Comparison of ENCODE assay signal across 7 mouse cellular contexts in genomic region chr6:50808126-50808525, GRCm38 (mm10).
A peak's percentile ranks its signal among the peaks of the same experiment; 100 is the strongest.
DNase-seq lines count a peak whose midpoint lies in the region; ATAC-seq and TF ChIP-seq lines count a peak whose summit lies in the region.

No protein-coding gene starts in this region.

- CTCF ChIA-PET in Patski (lab: Charles Lee), result interaction anchor here (0.7 to 7.9 kb wide), 19 partner anchors 8 to 367 kb away, joined by 3 to 140 read pairs (median 5); no protein-coding TSS in a partner anchor

- 13% methylated on average over 4 of the region's 4 CpGs for WGBS in heart, embryonic 11.5 days (ENCODE audit: insufficient replicate concordance)

- TF ChIP-seq CTCF in CH12.LX (conservative IDR thresholded peaks at IDR 0.05 in 1 of 2, IDR thresholded peaks at IDR 0.05 in 1 of 2; ENCODE audit: low read depth in 2 of 2, low read length in 2 of 2) (peak; percentile 77 to 97), Patski (IDR thresholded peaks at IDR 0.05) (peak; percentile 77)
- peak; percentile 76 for TF ChIP-seq CTCF in cortical plate, adult 2 months (IDR thresholded peaks at IDR 0.05; ENCODE audit: extremely low read depth, insufficient read depth, low read length)

- no peak overlapping the region for H3K9ac ChIP-seq in CH12.LX (ENCODE audit: insufficient read depth, low read depth)
- no peak overlapping the region for H3K9ac ChIP-seq in heart, embryonic 11.5 days (ENCODE audit: low read depth, low read length)

- TF ChIP-seq RAD21 in CH12.LX (IDR thresholded peaks at IDR 0.05; ENCODE audit: low read depth, low read length), result peak; percentile 95

- no peaks in the 10 kb centered on the region for H3K79me2 ChIP-seq in CH12.LX (replicated peaks; ENCODE audit: control insufficient read depth, extremely low read depth, insufficient read depth, poor library complexity, severe bottlenecking)

- no peak for TF ChIP-seq POLR2A in CH12.LX (IDR thresholded peaks at IDR 0.05; ENCODE audit: low read depth, low read length)
- TF ChIP-seq POLR2A in cortical plate, adult 2 months (IDR thresholded peaks at IDR 0.05; ENCODE audit: extremely low read depth, insufficient read depth, low read length), result no peak

- in situ Hi-C loops in CH12.LX (cut with MboI; ENCODE audit: low pct_ligation_motif_present, low pct_unique_long_range_greater_than_20kb, low sequenced_read_pairs), result loop anchor here (5.0 kb wide), 2 partner anchors 126 to 359 kb away; no protein-coding TSS in a partner anchor
- in situ Hi-C loops in Patski (cut with MboI; ENCODE audit: low pct_unique_long_range_greater_than_20kb), result loop anchor here (5.0 kb wide), 3 partner anchors 129 to 364 kb away; no protein-coding TSS in a partner anchor

- dilution Hi-C loops in CH12.LX (cut with MboI; ENCODE audit: extremely low pct_ligation_motif_present, extremely low pct_unique_long_range_greater_than_20kb, low sequenced_read_pairs), result no loop called here

- DNase-seq in CH12.LX (ENCODE audit: extremely low read depth) (peak; percentile 55), Patski (ENCODE audit: low read depth, low spot score) (no peak)
- DNase-seq in layer of hippocampus, adult 18-20 months (ENCODE audit: low spot score in 2 of 2), result peak; percentile 56 to 84
- peak; percentile 89 for DNase-seq in lung, postnatal 10 days
- DNase-seq in spleen, adult 12 weeks (ENCODE audit: low spot score), result peak; percentile 23

- no peak for TF ChIP-seq EP300 in CH12.LX (IDR thresholded peaks at IDR 0.05; ENCODE audit: low read length)

- ATAC-seq in Patski, result no peak
- ATAC-seq in heart, embryonic 11.5 days (replicated peaks; ENCODE audit: insufficient number of reproducible peaks, low FRiP score, low TSS enrichment), result no peak

- no peaks in the 10 kb centered on the region for H3K9me3 ChIP-seq in CH12.LX (replicated peaks; ENCODE audit: low read length)
- H3K9me3 ChIP-seq in heart, embryonic 11.5 days (replicated peaks; ENCODE audit: control insufficient read depth, low read length), result no peaks in the 10 kb centered on the region

- POLR2A ChIA-PET in Patski (lab: Charles Lee), result no interaction called here

- H3K27me3 ChIP-seq in CH12.LX (replicated peaks) (no peaks in the 10 kb centered on the region), Patski (peaks cover 23% of the 10 kb centered on the region)
- no peaks in the 10 kb centered on the region for H3K27me3 ChIP-seq in heart, embryonic 11.5 days (ENCODE audit: control insufficient read depth, insufficient read depth, low read length)

- no peak overlapping the region for H3K27ac ChIP-seq in CH12.LX (ENCODE audit: insufficient read depth, low read depth)
- H3K27ac ChIP-seq in cortical plate, adult 2 months (ENCODE audit: insufficient read depth, low read length), result no peak overlapping the region
- H3K27ac ChIP-seq in heart, embryonic 11.5 days (ENCODE audit: low read depth, low read length), result peak overlapping the region; percentile 15; the same call in 1 of the 2 replicates

- no peak overlapping the region for H3K4me2 ChIP-seq in CH12.LX (ENCODE audit: insufficient read depth, low read depth, poor library complexity, severe bottlenecking)
- H3K4me2 ChIP-seq in heart, embryonic 11.5 days, result peak overlapping the region; percentile 32; the same call in 1 of the 2 replicates

- H3K4me1 ChIP-seq in CH12.LX (ENCODE audit: control insufficient read depth in 1 of 2, insufficient read depth in 2 of 2), result no peaks in the 10 kb centered on the region
- H3K4me1 ChIP-seq in cortical plate, adult 2 months (ENCODE audit: control insufficient read depth, insufficient read depth, low read length), result no peaks in the 10 kb centered on the region
- H3K4me1 ChIP-seq in heart, embryonic 11.5 days (ENCODE audit: control insufficient read depth, insufficient read depth, low read length), result peaks cover 12% of the 10 kb centered on the region

- no peak overlapping the region for H3K4me3 ChIP-seq in CH12.LX (replicated peaks in 1 of 3; ENCODE audit: low read depth in 2 of 3, low read length in 2 of 3, poor library complexity in 1 of 3)
- H3K4me3 ChIP-seq in cortical plate, adult 2 months (ENCODE audit: insufficient read depth, low read length), result no peak overlapping the region
- no peak overlapping the region for H3K4me3 ChIP-seq in heart, embryonic 11.5 days (ENCODE audit: low read depth, low read length)

- H3K36me3 ChIP-seq in CH12.LX (replicated peaks in 1 of 2; ENCODE audit: control insufficient read depth in 1 of 2, insufficient read depth in 1 of 2, low read length in 1 of 2), result no peaks in the 10 kb centered on the region
- no peaks in the 10 kb centered on the region for H3K36me3 ChIP-seq in heart, embryonic 11.5 days (ENCODE audit: control insufficient read depth, insufficient read depth, low read length)

TF ChIP-seq in CH12.LX, 34 proteins besides CTCF, POLR2A, EP300 and RAD21:
- TF ChIP-seq ZC3H11A (IDR thresholded peaks at IDR 0.05; ENCODE audit: low read depth, low read length) (peak; percentile 64), SMC3 (IDR thresholded peaks at IDR 0.05; ENCODE audit: low read depth, low read length) (peak; percentile 76), UBTF (IDR thresholded peaks at IDR 0.05; ENCODE audit: low read depth, low read length) (no peak), E2F4 (IDR thresholded peaks at IDR 0.05; ENCODE audit: insufficient replicate concordance, low read depth, low read length) (no peak), NELFE (IDR thresholded peaks at IDR 0.05; ENCODE audit: low read depth, low read length) (peak; percentile 35; the same call in 1 of the 2 replicates), ZNF384 (IDR thresholded peaks at IDR 0.05; ENCODE audit: low read depth, low read length) (peak; percentile 74), MAFK (IDR thresholded peaks at IDR 0.05; ENCODE audit: insufficient replicate concordance, low read length) (0 out of 2 replicates have a peak, but pooled peaks have one; percentile 22)
